Mouse (Mus musculus): ENCODE data around the gene Imp4. TPM values are rescaled to one million over a fixed set of nuclear protein-coding genes. Genes with fewer than 3 reads are reported as not detected.
"Not testable (repeated sequence)": the region's sequence is repeated elsewhere in the genome, so short reads cannot be mapped to it uniquely, and the experiment has no call there.

Gene Imp4
- total and polyA plus RNA-seq, 2 experiments, result 11.2 to 32.1 TPM

GRCm38 (mm10) chr1:34434660-34435160 lies 4.9 kb upstream of the Imp4 start:
- Histone ChIP-seq H3K79me2 (ENCODE audit: control insufficient read depth, insufficient read depth, low read length) (no peaks in the 10 kb centered on the region), H3K27me3 (ENCODE audit: control insufficient read depth, insufficient read depth, low read length) (no peaks in the 10 kb centered on the region), H3K9ac (ENCODE audit: low read depth, low read length) (peak overlapping the region; percentile 12; the same call in 1 of the 2 replicates), H3K27ac (replicated peaks; ENCODE audit: insufficient read depth, low read depth, low read length) (peak overlapping the region; percentile 5; the same call in 1 of the 2 replicates), H3K4me3 (ENCODE audit: insufficient read depth, low read depth, low read length) (peak overlapping the region; percentile 52), H3K36me3 (ENCODE audit: control insufficient read depth, insufficient read depth, low read length) (no peaks in the 10 kb centered on the region), H3K4me1 (ENCODE audit: control insufficient read depth, insufficient read depth, low read length) (peaks cover 4% of the 10 kb centered on the region; the same call in 1 of the 2 replicates)
- under 1% methylated on average over 30 of the region's 30 CpGs for WGBS
- TF ChIP-seq CTCF (IDR thresholded peaks at IDR 0.05; ENCODE audit: low read depth, low read length), result no peak
- no peak for TF ChIP-seq POLR2A (IDR thresholded peaks at IDR 0.05; ENCODE audit: extremely low read depth, insufficient read depth, low read length)
- DNase-seq (ENCODE audit: extremely low read depth, low read depth, low spot score), result peak; percentile 79

- Histone ChIP-seq H3K4me3 (ENCODE audit: insufficient read depth, low read depth, low read length) (0 out of 2 replicates have a peak overlapping the region, but pooled peaks have one; percentile 52), H3K36me3 (ENCODE audit: control insufficient read depth, insufficient read depth, low read length) (no peaks in the 10 kb centered on the region), H3K27ac (replicated peaks; ENCODE audit: insufficient read depth, low read depth, low read length) (no peak overlapping the region; the same call in 1 of the 2 replicates), H3K27me3 (ENCODE audit: control insufficient read depth, insufficient read depth, low read length) (no peaks in the 10 kb centered on the region), H3K9ac (ENCODE audit: low read depth, low read length) (no peak overlapping the region; the same call in 1 of the 2 replicates), H3K79me2 (ENCODE audit: control insufficient read depth, insufficient read depth, low read length) (no peaks in the 10 kb centered on the region), H3K4me1 (ENCODE audit: control insufficient read depth, insufficient read depth, low read length) (peaks cover 4% of the 10 kb centered on the region; the same call in 1 of the 2 replicates)
- no peak for TF ChIP-seq POLR2A (IDR thresholded peaks at IDR 0.05; ENCODE audit: extremely low read depth, insufficient read depth, low read length)
- WGBS, result 49% methylated on average over 8 of the region's 8 CpGs
- DNase-seq (ENCODE audit: extremely low read depth, low read depth, low spot score), result no peak
Measured at GRCm38 (mm10) chr1:34435371-34436120, 4.1 kb upstream of the Imp4 start.

- 93% methylated on average over 3 of the region's 3 CpGs for WGBS
- Histone ChIP-seq H3K79me2 (ENCODE audit: control insufficient read depth, insufficient read depth, low read length) (no peaks in the 10 kb centered on the region), H3K36me3 (ENCODE audit: control insufficient read depth, insufficient read depth, low read length) (no peaks in the 10 kb centered on the region), H3K27ac (replicated peaks; ENCODE audit: insufficient read depth, low read depth, low read length) (no peak overlapping the region), H3K9ac (ENCODE audit: low read depth, low read length) (no peak overlapping the region), H3K4me3 (ENCODE audit: insufficient read depth, low read depth, low read length) (no peak overlapping the region), H3K27me3 (ENCODE audit: control insufficient read depth, insufficient read depth, low read length) (no peaks in the 10 kb centered on the region), H3K4me1 (ENCODE audit: control insufficient read depth, insufficient read depth, low read length) (peaks cover 4% of the 10 kb centered on the region; the same call in 1 of the 2 replicates)
- no peak for DNase-seq (ENCODE audit: extremely low read depth, low read depth, low spot score)
- TF ChIP-seq CTCF (IDR thresholded peaks at IDR 0.05; ENCODE audit: low read depth, low read length), result no peak
- TF ChIP-seq POLR2A (IDR thresholded peaks at IDR 0.05; ENCODE audit: extremely low read depth, insufficient read depth, low read length), result no peak
Measured at GRCm38 (mm10) chr1:34436374-34436773, 3.3 kb upstream of the Imp4 start.

GRCm38 (mm10) chr1:34437366-34437765 lies 2.3 kb upstream of the Imp4 start:
- 94% methylated on average over 8 of the region's 8 CpGs for WGBS
- DNase-seq (ENCODE audit: extremely low read depth, low read depth, low spot score); H3K4me3 ChIP-seq (ENCODE audit: insufficient read depth, low read depth, low read length); H3K27ac ChIP-seq (replicated peaks; ENCODE audit: insufficient read depth, low read depth, low read length); H3K79me2 ChIP-seq (ENCODE audit: control insufficient read depth, insufficient read depth, low read length); H3K36me3 ChIP-seq (ENCODE audit: control insufficient read depth, insufficient read depth, low read length); H3K9ac ChIP-seq (ENCODE audit: low read depth, low read length); H3K4me1 ChIP-seq (ENCODE audit: control insufficient read depth, insufficient read depth, low read length); H3K27me3 ChIP-seq (ENCODE audit: control insufficient read depth, insufficient read depth, low read length): not testable (repeated sequence)

GRCm38 (mm10) chr1:34438381-34439051 lies 1.1 kb upstream of the Imp4 start:
- no peaks in the 10 kb centered on the region for H3K27me3 ChIP-seq (ENCODE audit: control insufficient read depth, insufficient read depth, low read length)
- H3K36me3 ChIP-seq (ENCODE audit: control insufficient read depth, insufficient read depth, low read length), result peaks cover 4% of the 10 kb centered on the region; the same call in 1 of the 2 replicates
- 39% methylated on average over 17 of the region's 20 CpGs for WGBS

More at GRCm38 (mm10) chr1:34438381-34439051, 1.1 kb upstream of the Imp4 start:
- DNase-seq (ENCODE audit: extremely low read depth, low read depth, low spot score), result no peak
- peak overlapping the region; percentile 71 for H3K4me3 ChIP-seq (ENCODE audit: insufficient read depth, low read depth, low read length)
- peaks cover 4% of the 10 kb centered on the region; the same call in 1 of the 2 replicates for H3K4me1 ChIP-seq (ENCODE audit: control insufficient read depth, insufficient read depth, low read length)
- no peaks in the 10 kb centered on the region for H3K79me2 ChIP-seq (ENCODE audit: control insufficient read depth, insufficient read depth, low read length)
- TF ChIP-seq POLR2A (IDR thresholded peaks at IDR 0.05; ENCODE audit: extremely low read depth, insufficient read depth, low read length) (no peak), CTCF (IDR thresholded peaks at IDR 0.05; ENCODE audit: low read depth, low read length) (no peak)
- H3K27ac ChIP-seq (replicated peaks; ENCODE audit: insufficient read depth, low read depth, low read length), result no peak overlapping the region
- no peak overlapping the region for H3K9ac ChIP-seq (ENCODE audit: low read depth, low read length)
